Mouse (Mus musculus) CD4-positive, CD25-positive, alpha-beta regulatory T cell (primary cell): ENCODE data around the gene Trappc10. TPM values are rescaled to one million over a fixed set of nuclear protein-coding genes. Genes with fewer than 3 reads are reported as not detected.

Experiments
- polyA plus RNA-seq: library from polyadenylated mRNA; unstranded; fragments of 100-300 nt; shearing (Covaris generic); gene quantifications from one replicate; pipeline ENCODE4 v1.2.1, GENCODE M21; 2017

The Trappc10 gene
- polyA plus RNA-seq: 40.8 TPM

GRCm38 (mm10) chr10:78244438-78245224 is at the start of gene Trappc10:
Gene Trappc10, minus strand, starts transcription at chr10:78244641.

DNA sequence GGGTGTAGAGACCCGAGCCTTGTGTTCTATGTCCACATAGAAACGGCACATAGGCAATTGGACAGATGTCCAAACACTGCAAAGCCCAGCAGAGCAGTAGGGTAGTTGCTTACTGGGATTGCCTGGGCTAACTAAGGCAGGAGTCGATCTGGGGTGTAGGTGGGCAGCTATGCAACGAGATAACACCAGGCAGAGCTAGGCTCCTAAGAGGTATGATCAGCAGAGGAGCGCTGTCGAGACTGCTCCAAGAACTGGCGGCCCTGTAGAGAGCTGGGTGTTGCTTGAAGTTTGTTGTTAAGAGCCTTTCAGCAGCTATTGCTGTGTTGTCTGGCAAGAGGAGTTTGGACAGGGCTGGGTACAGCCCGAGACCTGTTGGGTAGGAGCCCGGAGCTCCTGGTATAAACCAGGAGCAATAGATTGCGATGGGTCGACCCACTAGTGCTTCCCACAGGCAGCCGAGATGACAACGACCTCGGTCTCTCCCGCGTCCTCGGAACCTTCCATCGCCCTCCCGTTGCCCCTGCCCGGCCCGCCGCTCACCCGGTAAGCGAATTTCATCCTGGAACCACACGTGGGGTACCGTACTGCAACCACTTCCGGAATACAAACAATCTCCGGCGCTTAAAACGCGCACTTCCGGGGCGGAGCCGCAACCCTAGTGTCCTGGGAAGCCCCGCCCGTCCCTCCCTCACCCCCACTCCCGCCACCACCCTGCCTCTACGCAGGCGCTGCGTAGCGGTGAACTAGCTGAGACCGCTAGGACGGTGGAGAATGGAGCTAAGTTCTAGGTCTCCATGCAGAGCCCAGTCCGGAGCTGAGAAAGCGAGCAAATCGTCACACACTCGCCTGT is 59.7 kb downstream of the Trappc10 start, which contains the start of gene Pwp2:
Pwp2 (minus strand) TSS at position 619 of the 850 bp plus-strand sequence.

GRCm38 (mm10) chr10:78169281-78170042 is 75.0 kb downstream of the Trappc10 start, which contains the start of gene D10Jhu81e:
Gene D10Jhu81e, minus strand, starts transcription at chr10:78169782.

Other genes starting within 250 kb of the Trappc10 start
- gene Pfkl, start 234.6 kb downstream of the Trappc10 start, polyA plus RNA-seq: 69.3 TPM
- gene Dnmt3l, start 202.7 kb downstream of the Trappc10 start, polyA plus RNA-seq: not detected
- gene Aire, start 201.0 kb downstream of the Trappc10 start, polyA plus RNA-seq: 0.34 TPM
- gene Icosl, start 175.3 kb downstream of the Trappc10 start, polyA plus RNA-seq: 8.9 TPM
- 71.3 TPM for gene D10Jhu81e, start 74.9 kb downstream of the Trappc10 start, polyA plus RNA-seq
- 28.0 TPM for gene Pwp2, start 59.5 kb downstream of the Trappc10 start, polyA plus RNA-seq
- gene Agpat3, start 107.8 kb upstream of the Trappc10 start, polyA plus RNA-seq: 219 TPM
- gene Rrp1, start 168.4 kb upstream of the Trappc10 start, polyA plus RNA-seq: 319 TPM
- gene Cstb, start 181.0 kb upstream of the Trappc10 start, polyA plus RNA-seq: 122 TPM
- gene Pdxk, start 220.3 kb upstream of the Trappc10 start, polyA plus RNA-seq: 12.4 TPM